Mouse (Mus musculus): Measurements from ENCODE around the gene Wdr74. TPM values are rescaled to one million over a fixed set of nuclear protein-coding genes. Genes with fewer than 3 reads are reported as not detected.
"Not testable (repeated sequence)": the region's sequence is repeated elsewhere in the genome, so short reads cannot be mapped to it uniquely, and the experiment has no call there.

Wdr74 gene
- polyA plus RNA-seq, 1 experiment from 2014 or later: 71.3 TPM

DNA sequence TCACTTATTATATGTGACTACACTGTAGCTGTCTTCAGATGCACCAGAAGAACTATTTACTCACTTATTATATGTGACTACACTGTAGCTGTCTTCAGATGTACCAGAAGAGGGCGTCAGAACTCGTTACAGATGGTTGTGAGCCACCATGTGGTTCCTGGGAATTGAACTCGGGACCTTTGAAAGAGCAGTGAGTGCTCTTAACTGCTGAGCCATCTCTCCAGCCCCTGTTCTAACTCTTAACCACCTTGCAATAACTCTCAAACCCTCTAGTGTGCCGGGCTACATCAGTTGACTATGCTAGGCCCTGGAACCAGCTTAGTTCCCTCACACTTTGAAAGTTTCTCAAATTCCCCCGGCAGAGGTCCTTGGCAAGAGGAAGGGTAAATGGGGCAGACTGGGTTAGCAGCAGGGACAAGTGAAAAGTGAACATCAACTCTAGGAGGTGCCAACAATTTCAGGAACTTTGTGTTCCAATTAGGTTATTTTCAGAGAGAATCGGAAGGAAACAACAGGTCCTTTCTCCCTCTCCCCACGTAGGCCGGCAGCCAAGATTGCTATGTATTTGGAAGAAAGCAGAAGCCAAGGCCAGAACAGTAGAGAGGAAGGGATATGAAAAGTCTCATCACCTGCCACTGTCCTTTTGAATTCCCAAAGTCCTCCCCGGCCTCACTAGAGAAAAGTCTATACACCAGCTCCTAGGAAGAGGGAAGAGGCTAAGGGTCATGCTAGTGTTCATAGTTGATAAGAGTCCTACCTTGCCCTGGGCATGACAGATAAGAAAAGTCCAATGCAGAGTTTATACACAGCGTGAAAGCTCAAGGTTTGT is 20.8 kb upstream of the Wdr74 start:
- H3K27ac ChIP-seq: no peak overlapping the region
- ATAC-seq (replicated peaks; ENCODE audit: low FRiP score, low read depth): no peak
- no peaks in the 10 kb centered on the region for H3K27me3 ChIP-seq (ENCODE audit: insufficient read depth, low read length)
- no peak for DNase-seq (ENCODE audit: low spot score)
- peaks cover 10% of the 10 kb centered on the region; the same call in 1 of the 2 replicates for H3K36me3 ChIP-seq (ENCODE audit: insufficient read depth, low read length)
- no peak overlapping the region for H3K4me2 ChIP-seq (ENCODE audit: low read length)
- peaks cover 11% of the 10 kb centered on the region; the same call in 1 of the 2 replicates for H3K4me1 ChIP-seq (replicated peaks; ENCODE audit: insufficient read depth, low read length)
- no peak overlapping the region for H3K9ac ChIP-seq (ENCODE audit: low read depth, low read length)
- peak; percentile 34; the same call in 1 of the 2 replicates for TF ChIP-seq CTCF (IDR thresholded peaks at IDR 0.05; ENCODE audit: low read depth)
- WGBS: 75% methylated on average over 10 of the region's 10 CpGs
- H3K9me3 ChIP-seq (replicated peaks; ENCODE audit: low read length): no peaks in the 10 kb centered on the region
- H3K4me3 ChIP-seq (replicated peaks; ENCODE audit: low read depth, low read length): no peak overlapping the region

- H3K4me1 ChIP-seq (replicated peaks; ENCODE audit: insufficient read depth, low read length): peaks cover under 1% of the 10 kb centered on the region; the same call in 1 of the 2 replicates
- no peaks in the 10 kb centered on the region for H3K36me3 ChIP-seq (ENCODE audit: insufficient read depth, low read length)
- no peak overlapping the region for H3K4me2 ChIP-seq (ENCODE audit: low read length)
- 78% methylated on average over 10 of the region's 10 CpGs for WGBS
- H3K4me3 ChIP-seq (replicated peaks; ENCODE audit: low read depth, low read length): no peak overlapping the region
- no peak overlapping the region for H3K9ac ChIP-seq (ENCODE audit: low read depth, low read length)
- TF ChIP-seq CTCF (IDR thresholded peaks at IDR 0.05; ENCODE audit: low read depth): no peak
- DNase-seq (ENCODE audit: low spot score): no peak
- ATAC-seq (replicated peaks; ENCODE audit: low FRiP score, low read depth): no peak
- no peaks in the 10 kb centered on the region for H3K9me3 ChIP-seq (replicated peaks; ENCODE audit: low read length)
- no peaks in the 10 kb centered on the region for H3K27me3 ChIP-seq (ENCODE audit: insufficient read depth, low read length)
- H3K27ac ChIP-seq: no peak overlapping the region
Observed at GRCm38 (mm10) chr19:8715868-8716766, 19.5 kb upstream of the Wdr74 start.

DNA sequence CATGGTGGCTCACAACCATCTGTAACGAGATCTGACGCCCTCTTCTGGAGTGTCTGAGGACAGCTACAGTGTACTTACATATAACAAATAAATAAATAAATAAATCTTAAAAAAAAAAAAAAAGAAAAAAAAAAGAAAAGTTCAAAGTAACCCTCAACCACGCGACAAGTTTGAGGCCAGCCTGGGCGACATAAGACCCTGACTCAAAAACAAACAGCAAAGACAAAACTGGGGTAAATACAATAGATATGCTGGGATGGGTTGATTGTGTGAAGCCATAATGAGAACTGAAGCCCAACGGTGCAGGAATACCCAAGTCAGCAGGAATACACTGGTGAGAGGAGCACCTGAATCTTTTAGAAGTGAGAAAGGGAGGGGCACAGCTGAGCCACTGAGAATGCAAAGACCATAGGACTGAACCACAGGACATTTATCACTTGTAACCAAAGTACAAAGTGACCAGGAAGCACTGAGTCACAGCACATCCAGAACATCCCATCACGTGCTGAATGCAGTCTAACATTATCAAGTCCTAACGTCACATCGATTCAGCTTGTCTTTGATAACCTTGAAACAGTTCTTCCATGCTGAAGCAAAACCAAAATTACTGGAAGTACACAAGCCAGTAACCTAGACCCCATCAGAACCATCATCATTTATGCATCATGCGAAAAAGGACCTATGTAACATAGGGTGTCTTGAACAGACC is 18.7 kb upstream of the Wdr74 start:
- Histone ChIP-seq H3K4me2 (ENCODE audit: low read length) (no peak overlapping the region), H3K36me3 (ENCODE audit: insufficient read depth, low read length) (no peaks in the 10 kb centered on the region), H3K9ac (ENCODE audit: low read depth, low read length) (no peak overlapping the region), H3K4me1 (replicated peaks; ENCODE audit: insufficient read depth, low read length) (peaks cover under 1% of the 10 kb centered on the region; the same call in 1 of the 2 replicates), H3K4me3 (replicated peaks; ENCODE audit: low read depth, low read length) (no peak overlapping the region), H3K9me3 (replicated peaks; ENCODE audit: low read length) (no peaks in the 10 kb centered on the region), H3K27ac (no peak overlapping the region), H3K27me3 (ENCODE audit: insufficient read depth, low read length) (no peaks in the 10 kb centered on the region)
- no peak for TF ChIP-seq CTCF (IDR thresholded peaks at IDR 0.05; ENCODE audit: low read depth)
- 76% methylated on average over 8 of the region's 10 CpGs for WGBS
- ATAC-seq (replicated peaks; ENCODE audit: low FRiP score, low read depth): no peak
- no peak for DNase-seq (ENCODE audit: low spot score)

- Histone ChIP-seq H3K36me3 (ENCODE audit: insufficient read depth, low read length) (no peaks in the 10 kb centered on the region), H3K4me1 (replicated peaks; ENCODE audit: insufficient read depth, low read length) (peaks cover 6% of the 10 kb centered on the region; the same call in 1 of the 2 replicates), H3K4me3 (replicated peaks; ENCODE audit: low read depth, low read length) (no peak overlapping the region), H3K27me3 (ENCODE audit: insufficient read depth, low read length) (no peaks in the 10 kb centered on the region), H3K27ac (no peak overlapping the region), H3K9ac (ENCODE audit: low read depth, low read length) (no peak overlapping the region), H3K9me3 (replicated peaks; ENCODE audit: low read length) (no peaks in the 10 kb centered on the region), H3K4me2 (ENCODE audit: low read length) (no peak overlapping the region)
- 69% methylated on average over 3 of the region's 3 CpGs for WGBS
- peak; percentile 84 for TF ChIP-seq CTCF (IDR thresholded peaks at IDR 0.05; ENCODE audit: low read depth)
- DNase-seq (ENCODE audit: low spot score) (peak; percentile 82), ATAC-seq (replicated peaks; ENCODE audit: low FRiP score, low read depth) (no peak)
Observed at GRCm38 (mm10) chr19:8718357-8718756, 17.3 kb upstream of the Wdr74 start.

DNA sequence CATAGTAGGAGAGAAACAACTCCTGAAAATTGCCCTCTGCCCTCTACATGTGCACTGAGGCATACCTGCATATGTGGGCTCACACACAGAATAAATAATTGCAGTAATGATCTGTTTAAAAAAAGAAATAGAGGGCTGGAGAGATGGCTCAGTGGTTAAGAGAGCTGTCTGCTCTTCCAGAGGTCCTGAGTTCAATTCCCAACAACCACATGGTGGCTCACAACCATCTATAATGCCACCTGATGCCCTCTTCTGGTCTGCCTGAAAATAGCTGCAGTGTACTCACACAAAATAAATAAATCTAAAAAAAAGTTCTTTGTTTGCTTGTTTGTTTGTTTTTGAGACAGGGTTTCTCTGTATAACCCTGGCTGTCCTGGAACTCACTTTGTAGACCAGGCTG is 16.6 kb upstream of the Wdr74 start:
- not testable (repeated sequence) for H3K36me3 ChIP-seq (ENCODE audit: insufficient read depth, low read length); H3K27me3 ChIP-seq (ENCODE audit: insufficient read depth, low read length); H3K4me2 ChIP-seq (ENCODE audit: low read length); H3K9me3 ChIP-seq (replicated peaks; ENCODE audit: low read length); H3K9ac ChIP-seq (ENCODE audit: low read depth, low read length); H3K4me3 ChIP-seq (replicated peaks; ENCODE audit: low read depth, low read length); H3K27ac ChIP-seq; ATAC-seq (replicated peaks; ENCODE audit: low FRiP score, low read depth); DNase-seq (ENCODE audit: low spot score); H3K4me1 ChIP-seq (replicated peaks; ENCODE audit: insufficient read depth, low read length)
- peak; percentile 48 for TF ChIP-seq CTCF (IDR thresholded peaks at IDR 0.05; ENCODE audit: low read depth)

DNA sequence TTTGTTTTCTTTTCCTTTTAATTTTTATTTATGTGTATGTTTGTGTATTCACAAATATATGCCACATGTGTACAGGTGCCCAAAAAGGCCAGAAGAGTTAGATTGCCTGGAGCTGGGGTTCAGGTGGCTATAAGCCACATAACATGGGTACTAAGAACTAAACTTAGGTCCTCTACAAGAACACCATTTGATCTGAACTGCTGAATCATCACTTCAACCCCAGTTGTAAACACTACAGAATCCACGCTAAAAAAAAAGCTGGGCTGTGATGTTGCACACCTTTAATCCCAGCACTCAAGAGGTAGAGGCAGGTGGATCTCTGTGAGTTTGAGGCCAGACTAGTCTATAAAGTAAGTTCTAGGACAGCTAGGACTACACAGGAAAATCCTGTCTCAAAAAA is 14.2 kb upstream of the Wdr74 start:
- Histone ChIP-seq H3K4me2 (ENCODE audit: low read length) (no peak overlapping the region), H3K4me3 (replicated peaks; ENCODE audit: low read depth, low read length) (no peak overlapping the region), H3K27ac (no peak overlapping the region), H3K27me3 (ENCODE audit: insufficient read depth, low read length) (no peaks in the 10 kb centered on the region), H3K9ac (ENCODE audit: low read depth, low read length) (no peak overlapping the region), H3K36me3 (ENCODE audit: insufficient read depth, low read length) (peaks cover 12% of the 10 kb centered on the region), H3K4me1 (replicated peaks; ENCODE audit: insufficient read depth, low read length) (peaks cover 12% of the 10 kb centered on the region; the same call in 1 of the 2 replicates), H3K9me3 (replicated peaks; ENCODE audit: low read length) (no peaks in the 10 kb centered on the region)
- WGBS: 71% methylated on average over 1 of the region's 1 CpGs
- no peak for DNase-seq (ENCODE audit: low spot score)
- TF ChIP-seq CTCF (IDR thresholded peaks at IDR 0.05; ENCODE audit: low read depth): no peak
- ATAC-seq (replicated peaks; ENCODE audit: low FRiP score, low read depth): no peak

All from kidney, postnatal 0 days (tissue).